Mouse (Mus musculus) embryonic facial prominence, embryonic 15.5 days (tissue): ENCODE results near the gene Gm37240. TPM values are rescaled to one million over a fixed set of nuclear protein-coding genes. Genes with fewer than 3 reads are reported as not detected.
"Not testable (repeated sequence)": the region's sequence is repeated elsewhere in the genome, so short reads cannot be mapped to it uniquely, and the experiment has no call there.

Experiments used
- ATAC-seq: fragments of 200-750 bp; cut with Nextera tagmentation; 2 replicates; pipeline ENCODE4 v1.8.0; 2017; ENCODE audit warnings: low read depth, moderate TSS enrichment; ENCODE audit not compliant: insufficient number of reproducible peaks, low FRiP score, low TSS enrichment
- H3K27ac ChIP-seq: fragments of 300-500 bp; sonication (generic); replicated peaks from 2 replicates; pipeline ENCODE4 v1.5.1; 2015; ENCODE audit warnings: mild to moderate bottlenecking, inconsistent platforms
- H3K27me3 ChIP-seq: fragments of 300-500 bp; sonication (generic); 2 replicates; pipeline ENCODE4 v1.6.1; 2015; ENCODE audit warnings: inconsistent platforms
- H3K36me3 ChIP-seq: fragments of 300-500 bp; sonication (generic); 2 replicates; pipeline ENCODE4 v1.6.1; 2015; ENCODE audit warnings: mild to moderate bottlenecking, inconsistent platforms
- H3K4me1 ChIP-seq: fragments of 300-500 bp; sonication (generic); 2 replicates; pipeline ENCODE4 v1.6.1; 2015; ENCODE audit warnings: inconsistent platforms
- H3K4me2 ChIP-seq: fragments of 300-500 bp; sonication (generic); replicated peaks from 2 replicates; pipeline ENCODE4 v1.6.1; 2015; ENCODE audit warnings: mild to moderate bottlenecking, inconsistent platforms
- H3K4me3 ChIP-seq: fragments of 300-500 bp; sonication (generic); replicated peaks from 2 replicates; pipeline ENCODE4 v1.5.1; 2015; ENCODE audit warnings: mild to moderate bottlenecking, inconsistent platforms
- H3K9ac ChIP-seq: fragments of 300-500 bp; sonication (generic); 2 replicates; pipeline ENCODE4 v1.6.1; 2015; ENCODE audit warnings: inconsistent platforms
- H3K9me3 ChIP-seq: fragments of 300-500 bp; sonication (generic); replicated peaks from 2 replicates; pipeline ENCODE4 v1.6.1; 2016; ENCODE audit warnings: inconsistent platforms
- WGBS: fragments of 180-500 bp; shearing (Covaris S2); methylation state at CpG from one replicate; pipeline ENCODE4 v1.1.7; 2015; 5-methylcytosine and 5-hydroxymethylcytosine counted together
- polyA plus RNA-seq: library from polyadenylated mRNA; unstranded; fragments of >200 nt; fragmentation: Nextera tagmentation; extraction: Ambion mirVana; gene quantifications from 2 replicates; pipeline ENCODE4 v1.2.1, GENCODE M21; 2015

The Gm37240 gene
- polyA plus RNA-seq, 1 experiment from 2014 or later = 12.8 TPM

GRCm38 (mm10) chr3:84654900-84655784 is 1232.2 kb downstream of the Gm37240 start:
- peaks cover 15% of the 10 kb centered on the region for H3K4me1 ChIP-seq
- no peaks in the 10 kb centered on the region for H3K27me3 ChIP-seq
- no peak for ATAC-seq
- H3K9ac ChIP-seq = no peak overlapping the region
- no peak overlapping the region for H3K4me3 ChIP-seq
- WGBS = 18% methylated on average over 16 of the region's 16 CpGs
- H3K36me3 ChIP-seq = no peaks in the 10 kb centered on the region
- H3K9me3 ChIP-seq = no peaks in the 10 kb centered on the region
- peak overlapping the region; percentile 34 for H3K4me2 ChIP-seq
- no peak overlapping the region for H3K27ac ChIP-seq

GRCm38 (mm10) chr3:84654246-84654826 is 1233.0 kb downstream of the Gm37240 start:
- Histone ChIP-seq H3K4me1 (peaks cover 15% of the 10 kb centered on the region), H3K9me3 (no peaks in the 10 kb centered on the region), H3K27ac (no peak overlapping the region), H3K4me3 (peak overlapping the region; percentile 16; the same call in 1 of the 2 replicates), H3K9ac (no peak overlapping the region), H3K27me3 (no peaks in the 10 kb centered on the region), H3K36me3 (no peaks in the 10 kb centered on the region), H3K4me2 (peak overlapping the region; percentile 37)
- WGBS = 40% methylated on average over 12 of the region's 12 CpGs
- no peak for ATAC-seq

- Histone ChIP-seq H3K27me3 (no peaks in the 10 kb centered on the region), H3K4me2 (peak overlapping the region; percentile 37), H3K9me3 (no peaks in the 10 kb centered on the region), H3K27ac (no peak overlapping the region), H3K4me1 (peaks cover 15% of the 10 kb centered on the region), H3K4me3 (peak overlapping the region; percentile 16; the same call in 1 of the 2 replicates), H3K9ac (no peak overlapping the region), H3K36me3 (no peaks in the 10 kb centered on the region)
- no peak for ATAC-seq
- WGBS = 19% methylated on average over 13 of the region's 14 CpGs
These were observed 1233.6 kb downstream of the Gm37240 start for GRCm38 (mm10) chr3:84653557-84654245.

- WGBS = 86% methylated on average over 12 of the region's 12 CpGs
- H3K27me3 ChIP-seq = no peaks in the 10 kb centered on the region
These were observed 1234.4 kb downstream of the Gm37240 start for GRCm38 (mm10) chr3:84652643-84653556.

GRCm38 (mm10) chr3:84649578-84650327 is 1237.6 kb downstream of the Gm37240 start:
- H3K4me2 ChIP-seq = no peak overlapping the region
- no peak overlapping the region for H3K27ac ChIP-seq
- H3K9ac ChIP-seq = no peak overlapping the region
- peaks cover 18% of the 10 kb centered on the region for H3K4me1 ChIP-seq
- no peak for ATAC-seq
- H3K27me3 ChIP-seq = no peaks in the 10 kb centered on the region
- no peaks in the 10 kb centered on the region for H3K36me3 ChIP-seq
- WGBS = 86% methylated on average over 12 of the region's 12 CpGs
- H3K4me3 ChIP-seq = no peak overlapping the region
- no peaks in the 10 kb centered on the region for H3K9me3 ChIP-seq

More at GRCm38 (mm10) chr3:84652643-84653556, 1234.4 kb downstream of the Gm37240 start:
- no peak overlapping the region for H3K4me2 ChIP-seq
- H3K27ac ChIP-seq = no peak overlapping the region
- no peak overlapping the region for H3K9ac ChIP-seq
- no peaks in the 10 kb centered on the region for H3K9me3 ChIP-seq
- ATAC-seq = no peak
- no peak overlapping the region for H3K4me3 ChIP-seq
- H3K36me3 ChIP-seq = no peaks in the 10 kb centered on the region
- H3K4me1 ChIP-seq = peaks cover 15% of the 10 kb centered on the region

- not testable (repeated sequence) for H3K9ac ChIP-seq, H3K27ac ChIP-seq, H3K27me3 ChIP-seq, H3K36me3 ChIP-seq, ATAC-seq, H3K9me3 ChIP-seq, H3K4me2 ChIP-seq, H3K4me3 ChIP-seq
- WGBS = 73% methylated on average over 4 of the region's 4 CpGs
- 0 out of 2 replicates have a peak, but pooled peaks cover 11% of the 10 kb centered on the region for H3K4me1 ChIP-seq
These were observed 1239.2 kb downstream of the Gm37240 start for GRCm38 (mm10) chr3:84648069-84648468.

- Histone ChIP-seq H3K27ac (no peak overlapping the region), H3K4me2 (no peak overlapping the region), H3K36me3 (no peaks in the 10 kb centered on the region), H3K9ac (no peak overlapping the region), H3K9me3 (no peaks in the 10 kb centered on the region), H3K4me1 (0 out of 2 replicates have a peak, but pooled peaks cover 11% of the 10 kb centered on the region), H3K27me3 (no peaks in the 10 kb centered on the region), H3K4me3 (no peak overlapping the region)
- no peak; the same call in 1 of the 2 replicates for ATAC-seq
- 34% methylated on average over 4 of the region's 4 CpGs for WGBS
These were observed 1239.7 kb downstream of the Gm37240 start for GRCm38 (mm10) chr3:84647616-84648015.

- Histone ChIP-seq H3K9me3 (no peaks in the 10 kb centered on the region), H3K4me2 (no peak overlapping the region), H3K9ac (no peak overlapping the region), H3K27me3 (no peaks in the 10 kb centered on the region), H3K4me1 (0 out of 2 replicates have a peak, but pooled peaks cover 11% of the 10 kb centered on the region), H3K4me3 (no peak overlapping the region), H3K27ac (0 out of 2 replicates have a peak overlapping the region, but pooled peaks have one; percentile 35), H3K36me3 (no peaks in the 10 kb centered on the region)
- WGBS = 75% methylated on average over 8 of the region's 8 CpGs
- ATAC-seq = no peak
These were observed 1240.9 kb downstream of the Gm37240 start for GRCm38 (mm10) chr3:84646331-84646845.

- no peak overlapping the region for H3K4me3 ChIP-seq
- no peaks in the 10 kb centered on the region for H3K36me3 ChIP-seq
- no peak overlapping the region for H3K9ac ChIP-seq
- 0 out of 2 replicates have a peak overlapping the region, but pooled peaks have one; percentile 51 for H3K27ac ChIP-seq
- ATAC-seq = no peak
- 0 out of 2 replicates have a peak, but pooled peaks cover 11% of the 10 kb centered on the region for H3K4me1 ChIP-seq
- no peak overlapping the region for H3K4me2 ChIP-seq
- no peaks in the 10 kb centered on the region for H3K9me3 ChIP-seq
- H3K27me3 ChIP-seq = no peaks in the 10 kb centered on the region
- WGBS = 74% methylated on average over 3 of the region's 3 CpGs
These were observed 1241.4 kb downstream of the Gm37240 start for GRCm38 (mm10) chr3:84646007-84646290.
